10 mouse cellular contexts compared by ENCODE assay signal in genomic region chr16:28850881-28851280, GRCm38 (mm10).
DNase-seq lines count a peak whose midpoint lies in the region; ATAC-seq and TF ChIP-seq lines count a peak whose summit lies in the region.
"Had no signal": no experiment of that assay in that cellular context is flagged by ENCODE, and none has a peak within 500 bp of the region (broad histone marks: within the 10 kb centered on the region; RNA-seq: fewer than 3 reads in every experiment).

No protein-coding gene starts in this region.

- no peak overlapping the region for H3K9ac ChIP-seq in kidney, embryonic 14.5 days (ENCODE audit: low read depth, low read length)
- H3K9ac ChIP-seq: limb, embryonic 12.5 days had no signal

- H3K27ac ChIP-seq in kidney, embryonic 14.5 days (ENCODE audit: low read depth, low read length) = no peak overlapping the region; the same call in 1 of the 2 replicates
- H3K27ac ChIP-seq in brown adipose tissue, adult 24 weeks (replicated peaks; ENCODE audit: low read depth, low read length) = no peak overlapping the region
- H3K27ac ChIP-seq: limb, embryonic 12.5 days had no signal

- TF ChIP-seq CTCF in E14TG2a.4 (conservative IDR thresholded peaks at IDR 0.05; ENCODE audit: low read length) = no peak

- H3K4me1 ChIP-seq in kidney, embryonic 14.5 days (ENCODE audit: control insufficient read depth, insufficient read depth, low read length) = 0 out of 2 replicates have a peak, but pooled peaks cover 3% of the 10 kb centered on the region
- peaks cover 66% of the 10 kb centered on the region for H3K4me1 ChIP-seq in E14TG2a.4 (replicated peaks; ENCODE audit: low read depth, low read length)
- no peaks in the 10 kb centered on the region for H3K4me1 ChIP-seq in brown adipose tissue, adult 24 weeks (ENCODE audit: control insufficient read depth, insufficient read depth, insufficient read length, low read length)

- H3K36me3 ChIP-seq in kidney, embryonic 14.5 days (ENCODE audit: control insufficient read depth, insufficient read depth, low read length) = no peaks in the 10 kb centered on the region
- H3K36me3 ChIP-seq in E14TG2a.4 (ENCODE audit: insufficient read depth, low read length) = peaks cover 11% of the 10 kb centered on the region; the same call in 1 of the 2 replicates

- 48% methylated on average over 14 of the region's 14 CpGs for WGBS in kidney, embryonic 14.5 days

- no peaks in the 10 kb centered on the region for H3K9me3 ChIP-seq in kidney, embryonic 14.5 days (ENCODE audit: control insufficient read depth, low read length)
- H3K9me3 ChIP-seq in E14TG2a.4 (ENCODE audit: low read length) = peaks cover 7% of the 10 kb centered on the region

- no peak overlapping the region for H3K4me3 ChIP-seq in kidney, embryonic 14.5 days (ENCODE audit: low read length)
- H3K4me3 ChIP-seq in E14TG2a.4 (replicated peaks; ENCODE audit: low read length) = peak overlapping the region; percentile 60
- peak overlapping the region; percentile 44 for H3K4me3 ChIP-seq in brown adipose tissue, adult 24 weeks (ENCODE audit: insufficient read depth, low read depth, low read length)
- H3K4me3 ChIP-seq: limb, embryonic 12.5 days had no signal

- peak; percentile 48 for ATAC-seq in kidney, embryonic 14.5 days (ENCODE audit: low FRiP score, low TSS enrichment)
- ATAC-seq in megakaryocyte progenitor cell, adult 5-6 weeks (replicated peaks; ENCODE audit: poor library complexity) = no peak

- no peaks in the 10 kb centered on the region for H3K27me3 ChIP-seq in kidney, embryonic 14.5 days (ENCODE audit: control insufficient read depth, insufficient read depth, low read length)
- H3K27me3 ChIP-seq in E14TG2a.4 (ENCODE audit: insufficient read depth, low read length) = no peaks in the 10 kb centered on the region
- H3K27me3 ChIP-seq: limb, embryonic 12.5 days had no signal

- no peak for DNase-seq in kidney, adult 11 months
- DNase-seq in layer of hippocampus, adult 9-11 months = peak; percentile 38
- no peak for DNase-seq in Muller cell, postnatal 12 days (ENCODE audit: inconsistent ontology term)
- DNase-seq in thymus, postnatal 36 days = no peak
- DNase-seq: cerebellum, adult 9-11 months had no signal

- peak overlapping the region; percentile 32 for H3K4me2 ChIP-seq in kidney, embryonic 14.5 days (replicated peaks; ENCODE audit: low read depth, low read length)
- H3K4me2 ChIP-seq: limb, embryonic 12.5 days had no signal
